Mouse (Mus musculus) right cerebral cortex, postnatal 10 days (tissue): ENCODE data around the gene H2-DMb1.

Source experiments
- DNase-seq, 2 experiments: peaks; one replicate each; pipeline ENCODE4 v3.0.0; 2021; ENCODE audit warnings: low spot score in 2 of 2

Gene H2-DMb1

GRCm38 (mm10) chr17:34208421-34208820, 55.5 kb downstream of the H2-DMb1 start:
- no peak for DNase-seq

- DNase-seq = peak in 1 of 2 experiments; percentile 14
These were observed 56.8 kb downstream of the H2-DMb1 start for GRCm38 (mm10) chr17:34209680-34210079.
